Mouse (Mus musculus) brain, adult 10 weeks (tissue): ENCODE data around the gene Zmynd15. TPM values are rescaled to one million over a fixed set of nuclear protein-coding genes. Genes with fewer than 3 reads are reported as not detected.

Experiments used
- polyA plus RNA-seq: library from polyadenylated mRNA; stranded (reverse); fragments of 350-450 nt; fragmentation: Illumina TruSeq; extraction: RNeasy Lipid Tissue Mini Kit (QIAGEN cat#74804); gene quantifications from one replicate; pipeline ENCODE4 v1.2.3, GENCODE M21; 2015; ENCODE audit warnings: low read depth, low replicate concordance

The Zmynd15 gene
- 0.36 TPM for polyA plus RNA-seq

DNA sequence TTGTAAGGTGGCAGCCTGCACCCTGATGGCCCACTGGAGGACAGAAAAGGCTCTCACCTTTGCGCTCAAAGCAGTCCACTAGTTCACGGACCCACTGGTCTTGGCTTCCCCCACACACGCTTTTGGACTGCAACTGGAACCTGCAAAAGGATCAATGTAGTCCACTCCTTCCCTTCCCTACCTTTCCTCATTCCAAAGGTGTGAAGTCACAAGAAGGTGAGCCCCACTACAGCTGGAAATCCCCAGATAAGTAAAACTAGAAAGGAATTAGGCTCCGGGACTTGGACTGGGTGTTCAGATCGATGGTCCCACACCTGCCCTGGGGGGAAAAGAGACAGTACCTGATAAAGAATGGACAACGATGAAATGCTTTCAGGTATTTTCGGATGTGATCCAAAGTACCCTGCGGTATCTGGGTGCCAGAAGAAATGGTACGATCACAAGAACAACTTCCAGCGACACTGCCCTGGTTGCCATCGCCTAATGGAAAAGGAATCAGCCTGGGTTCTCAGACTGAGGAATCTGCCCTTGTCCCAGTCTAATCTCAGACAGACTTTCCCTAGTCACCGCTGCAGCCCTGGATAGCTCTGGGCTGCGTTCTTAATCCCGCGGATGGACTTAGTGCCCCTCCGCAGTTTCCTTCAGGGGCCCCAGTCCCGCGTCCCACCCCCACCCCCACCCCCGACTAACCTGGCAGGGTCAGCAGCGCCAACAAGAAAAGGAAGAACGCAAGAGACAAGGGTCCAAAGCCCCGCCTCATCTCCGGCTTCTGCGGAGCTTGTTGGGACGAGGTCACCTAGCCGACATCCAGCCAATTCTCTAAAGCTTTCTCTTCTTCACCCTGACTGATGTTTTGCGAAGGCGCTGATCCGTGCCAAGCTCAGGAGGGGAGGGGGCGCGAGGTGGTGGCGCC, at the start of gene Zmynd15:
Gene Zmynd15, plus strand, starts transcription at position 746 of the 913 bp plus-strand sequence.

GRCm38 (mm10) chr11:70409594-70410296, 49.5 kb upstream of the Zmynd15 start, which contains the start of gene Pelp1:
Pelp1 (minus strand) TSS chr11:70410031.

DNA sequence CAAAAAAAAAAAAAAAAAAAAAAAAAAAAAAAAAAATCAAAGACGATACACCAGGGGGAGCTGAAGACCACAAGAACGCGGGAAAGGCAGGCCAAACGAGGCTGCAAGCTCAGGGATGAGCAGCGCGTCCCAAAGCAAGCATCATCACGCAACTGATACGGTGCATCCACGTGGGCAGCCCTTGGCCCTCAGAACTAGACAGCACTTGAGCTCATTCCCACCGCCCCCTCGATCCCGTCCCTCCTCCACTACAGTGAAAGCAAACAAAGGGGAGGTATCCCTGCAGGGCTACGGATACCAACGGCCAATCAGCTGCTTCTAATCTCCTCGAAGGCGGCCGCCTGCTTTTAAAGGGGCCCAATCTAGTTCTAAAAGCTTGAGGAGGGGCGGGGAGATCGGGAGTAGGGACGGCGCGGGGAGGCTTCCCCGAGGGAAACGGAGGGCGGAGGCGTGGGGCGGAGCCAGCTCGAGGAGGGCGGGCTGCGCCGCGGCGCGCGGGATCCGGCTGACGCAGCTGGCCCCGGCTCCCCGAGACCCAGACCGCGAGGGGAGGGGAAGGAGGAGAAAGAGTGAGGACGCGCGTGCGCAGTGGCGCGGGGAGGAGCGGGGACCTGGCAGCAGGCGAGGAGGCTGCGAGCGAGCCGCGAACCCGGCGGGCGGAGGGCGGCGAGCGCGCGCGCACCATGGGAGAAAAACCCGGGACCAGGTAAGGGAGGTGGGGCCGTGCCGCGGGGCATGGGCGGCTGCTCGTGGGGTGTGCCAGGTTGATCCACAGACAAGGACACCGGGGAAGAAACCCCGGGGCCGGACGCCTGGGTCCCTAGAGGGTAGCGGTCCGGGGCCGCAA, 27.0 kb upstream of the Zmynd15 start, which contains the start of gene Arrb2:
Gene Arrb2, plus strand, starts transcription at position 588 of the 847 bp plus-strand sequence.

GRCm38 (mm10) chr11:70451797-70452498, 7.3 kb upstream of the Zmynd15 start, which contains the start of gene Med11:
Med11 (plus strand) TSS chr11:70451919.

DNA sequence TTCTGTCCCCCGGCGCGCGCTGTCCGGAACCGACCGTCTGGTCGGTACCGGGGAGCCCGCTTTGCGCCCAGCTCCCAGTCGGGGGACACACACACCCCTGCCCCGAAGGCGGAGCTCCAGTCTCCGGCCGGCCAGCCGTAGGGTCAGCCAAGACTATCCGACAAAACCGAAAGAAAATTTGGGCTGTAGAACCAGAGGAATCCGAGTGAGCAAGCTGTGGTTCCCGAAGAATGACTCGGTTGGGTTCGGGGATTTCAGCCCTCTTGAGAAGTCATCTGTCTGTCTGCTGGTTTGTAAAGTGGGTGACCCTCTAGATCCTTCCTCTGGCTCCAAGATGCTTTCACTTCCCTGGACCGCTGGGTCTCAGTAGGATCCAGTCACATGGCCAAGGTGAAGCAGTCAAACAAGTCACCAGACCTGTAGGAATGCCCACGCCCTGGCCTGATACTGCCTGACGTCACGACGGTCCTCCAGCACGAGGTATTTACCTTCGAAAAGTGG, 418 bp downstream of the Zmynd15 start, which contains the start of gene Cxcl16:
Gene Cxcl16, minus strand, starts transcription at position 384 of the 501 bp plus-strand sequence.

GRCm38 (mm10) chr11:70504970-70505369, 45.7 kb downstream of the Zmynd15 start, which contains the start of gene Tm4sf5:
Tm4sf5 (plus strand) TSS chr11:70505244.

GRCm38 (mm10) chr11:70514288-70514687, 55.1 kb downstream of the Zmynd15 start, which contains the start of gene Vmo1:
Vmo1 (minus strand) TSS chr11:70514616.

Other genes with a start within 250 kb of the Zmynd15 start
- gene Slc16a11, start 246.7 kb upstream of the Zmynd15 start, polyA plus RNA-seq: 23.4 TPM
- gene Slc16a13, start 238.4 kb upstream of the Zmynd15 start, polyA plus RNA-seq: 4.6 TPM
- 0.76 TPM for gene Bcl6b, start 229.6 kb upstream of the Zmynd15 start, polyA plus RNA-seq
- 55.7 TPM for gene 0610010K14Rik, start 221.5 kb upstream of the Zmynd15 start, polyA plus RNA-seq
- gene Gm21988, start 219.6 kb upstream of the Zmynd15 start, polyA plus RNA-seq: 9.0 TPM
- 441 TPM for gene Rnasek, start 219.6 kb upstream of the Zmynd15 start, polyA plus RNA-seq
- gene Alox12, start 204.1 kb upstream of the Zmynd15 start, polyA plus RNA-seq: 0.36 TPM
- gene Alox12e, start 136.8 kb upstream of the Zmynd15 start, polyA plus RNA-seq: not detected
- not detected for gene Alox15, start 107.4 kb upstream of the Zmynd15 start, polyA plus RNA-seq
- gene Pelp1, start 49.4 kb upstream of the Zmynd15 start, polyA plus RNA-seq: 20.3 TPM
- 79.9 TPM for gene Arrb2, start 26.8 kb upstream of the Zmynd15 start, polyA plus RNA-seq
- 24.0 TPM for gene Med11, start 7.5 kb upstream of the Zmynd15 start, polyA plus RNA-seq
- gene Cxcl16, start 551 bp downstream of the Zmynd15 start, polyA plus RNA-seq: 2.5 TPM
- gene Tm4sf5, start 45.8 kb downstream of the Zmynd15 start, polyA plus RNA-seq: 1.5 TPM
- not detected for gene Vmo1, start 55.2 kb downstream of the Zmynd15 start, polyA plus RNA-seq
- not detected for gene Gltpd2, start 59.8 kb downstream of the Zmynd15 start, polyA plus RNA-seq
- gene Psmb6, start 65.9 kb downstream of the Zmynd15 start, polyA plus RNA-seq: 328 TPM
- gene Gm40193, start 73.5 kb downstream of the Zmynd15 start, polyA plus RNA-seq: not detected
- gene Pld2, start 80.6 kb downstream of the Zmynd15 start, polyA plus RNA-seq: 15.0 TPM
- gene Mink1, start 103.4 kb downstream of the Zmynd15 start, polyA plus RNA-seq: 199 TPM
- not detected for gene 4930544D05Rik, start 156.4 kb downstream of the Zmynd15 start, polyA plus RNA-seq
- not detected for gene Chrne, start 159.8 kb downstream of the Zmynd15 start, polyA plus RNA-seq
- gene Gp1ba, start 179.7 kb downstream of the Zmynd15 start, polyA plus RNA-seq: not detected
- 88.6 TPM for gene Rnf167, start 187.8 kb downstream of the Zmynd15 start, polyA plus RNA-seq
- gene Slc25a11, start 188.0 kb downstream of the Zmynd15 start, polyA plus RNA-seq: 157 TPM
- gene Pfn1, start 195.2 kb downstream of the Zmynd15 start, polyA plus RNA-seq: 242 TPM
- gene Eno3, start 197.8 kb downstream of the Zmynd15 start, polyA plus RNA-seq: 11.5 TPM
- 82.8 TPM for gene Spag7, start 210.0 kb downstream of the Zmynd15 start, polyA plus RNA-seq
- gene Camta2, start 228.7 kb downstream of the Zmynd15 start, polyA plus RNA-seq: 127 TPM
- 2.6 TPM for gene Inca1, start 240.7 kb downstream of the Zmynd15 start, polyA plus RNA-seq
- 51.5 TPM for gene Kif1c, start 241.1 kb downstream of the Zmynd15 start, polyA plus RNA-seq